Mouse (Mus musculus): Measurements from ENCODE around the gene Gm6525.

GRCm38 (mm10) chr3:84157011-84157410, 16.9 kb upstream of the Gm6525 start:
- TF ChIP-seq POLR2A (IDR thresholded peaks at IDR 0.05; ENCODE audit: control insufficient read depth, low read depth, low read length) = no peak
- no peak for TF ChIP-seq CTCF (IDR thresholded peaks at IDR 0.05; ENCODE audit: control insufficient read depth, insufficient read depth, insufficient replicate concordance, low read depth, low read length)
